In the genomic region with DNA sequence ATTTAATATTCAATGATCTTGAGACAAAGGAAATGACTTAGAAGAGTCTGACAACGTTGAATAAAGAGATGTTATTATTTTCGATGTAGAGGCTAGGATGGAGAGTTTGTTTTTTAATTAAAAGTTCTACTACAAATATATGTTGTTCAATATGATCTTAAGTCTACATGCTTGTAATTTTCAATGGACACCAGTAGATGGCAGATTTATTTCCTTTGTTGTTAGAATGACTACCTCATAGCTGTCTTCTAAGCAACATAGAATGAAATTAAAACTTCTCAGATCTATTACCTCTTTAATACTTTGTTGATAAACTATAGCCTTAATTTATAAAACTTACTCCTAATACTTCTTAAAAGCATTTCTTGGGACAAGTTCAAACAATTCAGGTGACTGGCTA, we compare ENCODE assay signal across 25 mouse cellular contexts.
DNase-seq lines count a peak whose midpoint lies in the region; ATAC-seq and TF ChIP-seq lines count a peak whose summit lies in the region.
"Had no signal": no experiment of that assay in that cellular context is flagged by ENCODE, and none has a peak within 500 bp of the region (broad histone marks: within the 10 kb centered on the region; RNA-seq: fewer than 3 reads in every experiment).

No protein-coding gene starts in this region.

- peak; percentile 45 for DNase-seq in forebrain, embryonic 14.5 days (ENCODE audit: low spot score)
- DNase-seq in kidney, postnatal 0 days (ENCODE audit: low spot score) = peak; percentile 12
- DNase-seq in kidney, adult 8-10 months = no peak
- peak; percentile 16 for DNase-seq in midbrain, postnatal 0 days (ENCODE audit: low spot score)
- DNase-seq in stomach, postnatal 0 days (ENCODE audit: low spot score) = no peak
- no peak for DNase-seq in layer of hippocampus, adult 8-10 months (ENCODE audit: low spot score in 2 of 2)
- DNase-seq: adrenal gland, postnatal 10 days; cerebellum, adult 11-12 months; cerebellum, postnatal 14 days; embryo, embryonic 11 days; gastrocnemius, postnatal 36 days; heart, postnatal 10 days; kidney, postnatal 14 days; right cerebral cortex, postnatal 25 days; thymus, postnatal 14 days had no signal

- peak; percentile 54 for TF ChIP-seq CTCF in kidney, postnatal 0 days (IDR thresholded peaks at IDR 0.05; ENCODE audit: low read depth)
- peak; percentile 29 for TF ChIP-seq CTCF in midbrain, postnatal 0 days (IDR thresholded peaks at IDR 0.05)
- peak; percentile 43 for TF ChIP-seq CTCF in stomach, postnatal 0 days (IDR thresholded peaks at IDR 0.05; ENCODE audit: low read depth)

- no peak for ATAC-seq in forebrain, embryonic 14.5 days
- ATAC-seq in forebrain, embryonic 12.5 days (ENCODE audit: low FRiP score) = no peak
- ATAC-seq in kidney, postnatal 0 days (replicated peaks; ENCODE audit: low FRiP score, low read depth) = no peak
- ATAC-seq in midbrain, postnatal 0 days (ENCODE audit: low FRiP score) = no peak
- no peak for ATAC-seq in midbrain, embryonic 15.5 days (replicated peaks)
- ATAC-seq in stomach, postnatal 0 days (ENCODE audit: low FRiP score, low TSS enrichment) = no peak
- ATAC-seq: intestine, embryonic 16.5 days; lung, postnatal 0 days; midbrain, embryonic 13.5 days had no signal

- no peaks in the 10 kb centered on the region for H3K27me3 ChIP-seq in forebrain, embryonic 14.5 days (replicated peaks; ENCODE audit: control insufficient read depth, insufficient read depth, low read length)
- no peaks in the 10 kb centered on the region for H3K27me3 ChIP-seq in forebrain, embryonic 12.5 days
- H3K27me3 ChIP-seq in kidney, postnatal 0 days (ENCODE audit: insufficient read depth, low read length) = no peaks in the 10 kb centered on the region
- H3K27me3 ChIP-seq in midbrain, postnatal 0 days (ENCODE audit: insufficient read depth, low read length) = no peaks in the 10 kb centered on the region
- H3K27me3 ChIP-seq in midbrain, embryonic 15.5 days (replicated peaks) = no peaks in the 10 kb centered on the region
- no peaks in the 10 kb centered on the region for H3K27me3 ChIP-seq in stomach, postnatal 0 days (ENCODE audit: control insufficient read depth, insufficient read depth, low read length)
- H3K27me3 ChIP-seq: hindbrain, embryonic 15.5 days; limb, embryonic 12.5 days; liver, embryonic 15.5 days; midbrain, embryonic 13.5 days; neural tube, embryonic 15.5 days had no signal

- no peaks in the 10 kb centered on the region for H3K9me3 ChIP-seq in forebrain, embryonic 14.5 days (replicated peaks; ENCODE audit: control insufficient read depth, low read length)
- no peaks in the 10 kb centered on the region for H3K9me3 ChIP-seq in forebrain, embryonic 12.5 days
- H3K9me3 ChIP-seq in kidney, postnatal 0 days (replicated peaks; ENCODE audit: low read length) = no peaks in the 10 kb centered on the region
- no peaks in the 10 kb centered on the region for H3K9me3 ChIP-seq in midbrain, postnatal 0 days (ENCODE audit: low read length)
- no peaks in the 10 kb centered on the region for H3K9me3 ChIP-seq in midbrain, embryonic 15.5 days
- H3K9me3 ChIP-seq in stomach, postnatal 0 days (ENCODE audit: control insufficient read depth, low read length) = no peaks in the 10 kb centered on the region
- H3K9me3 ChIP-seq: hindbrain, embryonic 15.5 days; liver, embryonic 15.5 days; midbrain, embryonic 13.5 days; neural tube, embryonic 15.5 days had no signal

- H3K4me3 ChIP-seq in forebrain, embryonic 14.5 days (ENCODE audit: low read depth, low read length) = no peak overlapping the region
- H3K4me3 ChIP-seq in forebrain, embryonic 12.5 days (replicated peaks) = no peak overlapping the region
- H3K4me3 ChIP-seq in kidney, postnatal 0 days (replicated peaks; ENCODE audit: low read depth, low read length) = no peak overlapping the region
- no peak overlapping the region for H3K4me3 ChIP-seq in midbrain, postnatal 0 days (ENCODE audit: low read depth, low read length)
- no peak overlapping the region for H3K4me3 ChIP-seq in midbrain, embryonic 15.5 days
- H3K4me3 ChIP-seq in stomach, postnatal 0 days (ENCODE audit: low read depth, low read length) = no peak overlapping the region
- H3K4me3 ChIP-seq: hindbrain, embryonic 15.5 days; limb, embryonic 12.5 days; liver, embryonic 15.5 days; midbrain, embryonic 13.5 days; neural tube, embryonic 15.5 days had no signal

- no peak overlapping the region for H3K4me2 ChIP-seq in forebrain, embryonic 14.5 days (ENCODE audit: low read length)
- H3K4me2 ChIP-seq in forebrain, embryonic 12.5 days = no peak overlapping the region
- H3K4me2 ChIP-seq in kidney, postnatal 0 days (ENCODE audit: low read length) = no peak overlapping the region
- H3K4me2 ChIP-seq in midbrain, postnatal 0 days (ENCODE audit: low read depth, low read length, poor library complexity, severe bottlenecking) = no peak overlapping the region
- H3K4me2 ChIP-seq in midbrain, embryonic 15.5 days = no peak overlapping the region
- H3K4me2 ChIP-seq in stomach, postnatal 0 days (replicated peaks; ENCODE audit: low read depth) = no peak overlapping the region
- H3K4me2 ChIP-seq: heart, embryonic 11.5 days; hindbrain, embryonic 15.5 days; limb, embryonic 12.5 days; liver, embryonic 15.5 days; midbrain, embryonic 13.5 days; neural tube, embryonic 15.5 days had no signal

- 69% methylated on average over 2 of the region's 2 CpGs for WGBS in forebrain, embryonic 14.5 days
- 68% methylated on average over 2 of the region's 2 CpGs for WGBS in forebrain, embryonic 12.5 days
- 71% methylated on average over 2 of the region's 2 CpGs for WGBS in kidney, postnatal 0 days
- 64% methylated on average over 2 of the region's 2 CpGs for WGBS in midbrain, postnatal 0 days
- WGBS in midbrain, embryonic 15.5 days = 70% methylated on average over 2 of the region's 2 CpGs
- WGBS in stomach, postnatal 0 days = 59% methylated on average over 2 of the region's 2 CpGs

- H3K27ac ChIP-seq in forebrain, embryonic 14.5 days (ENCODE audit: low read depth, low read length) = no peak overlapping the region
- no peak overlapping the region for H3K27ac ChIP-seq in forebrain, embryonic 12.5 days
- H3K27ac ChIP-seq in kidney, postnatal 0 days = no peak overlapping the region
- no peak overlapping the region for H3K27ac ChIP-seq in midbrain, postnatal 0 days (ENCODE audit: low read depth, low read length)
- H3K27ac ChIP-seq in midbrain, embryonic 15.5 days = no peak overlapping the region
- no peak overlapping the region for H3K27ac ChIP-seq in stomach, postnatal 0 days (replicated peaks)
- H3K27ac ChIP-seq: hindbrain, embryonic 15.5 days; limb, embryonic 12.5 days; liver, embryonic 15.5 days; midbrain, embryonic 13.5 days; neural tube, embryonic 15.5 days had no signal

- no peak for TF ChIP-seq EP300 in stomach, postnatal 0 days (optimal IDR thresholded peaks at IDR 0.05)

- H3K4me1 ChIP-seq in forebrain, embryonic 14.5 days (ENCODE audit: control insufficient read depth, insufficient read depth, low read length) = no peaks in the 10 kb centered on the region
- no peaks in the 10 kb centered on the region for H3K4me1 ChIP-seq in forebrain, embryonic 12.5 days
- no peaks in the 10 kb centered on the region for H3K4me1 ChIP-seq in kidney, postnatal 0 days (replicated peaks; ENCODE audit: insufficient read depth, low read length)
- H3K4me1 ChIP-seq in midbrain, postnatal 0 days (ENCODE audit: insufficient read depth, low read length) = no peaks in the 10 kb centered on the region
- H3K4me1 ChIP-seq in midbrain, embryonic 15.5 days = no peaks in the 10 kb centered on the region
- H3K4me1 ChIP-seq in stomach, postnatal 0 days (replicated peaks; ENCODE audit: control insufficient read depth, insufficient read depth) = no peaks in the 10 kb centered on the region
- H3K4me1 ChIP-seq: hindbrain, embryonic 15.5 days; limb, embryonic 12.5 days; liver, embryonic 15.5 days; midbrain, embryonic 13.5 days; neural tube, embryonic 15.5 days had no signal

- H3K9ac ChIP-seq in forebrain, embryonic 14.5 days (ENCODE audit: low read length) = no peak overlapping the region
- no peak overlapping the region for H3K9ac ChIP-seq in forebrain, embryonic 12.5 days
- H3K9ac ChIP-seq in kidney, postnatal 0 days (ENCODE audit: low read depth, low read length) = no peak overlapping the region
- no peak overlapping the region for H3K9ac ChIP-seq in midbrain, postnatal 0 days (replicated peaks; ENCODE audit: low read length, poor library complexity, severe bottlenecking)
- no peak overlapping the region for H3K9ac ChIP-seq in midbrain, embryonic 15.5 days
- H3K9ac ChIP-seq in stomach, postnatal 0 days (ENCODE audit: low read length) = no peak overlapping the region
- H3K9ac ChIP-seq: hindbrain, embryonic 15.5 days; limb, embryonic 12.5 days; liver, embryonic 15.5 days; midbrain, embryonic 13.5 days; neural tube, embryonic 15.5 days had no signal

- no peaks in the 10 kb centered on the region for H3K36me3 ChIP-seq in forebrain, embryonic 14.5 days (ENCODE audit: control insufficient read depth, insufficient read depth, low read length)
- no peaks in the 10 kb centered on the region for H3K36me3 ChIP-seq in forebrain, embryonic 12.5 days (replicated peaks)
- no peaks in the 10 kb centered on the region for H3K36me3 ChIP-seq in kidney, postnatal 0 days (ENCODE audit: insufficient read depth, low read length)
- no peaks in the 10 kb centered on the region for H3K36me3 ChIP-seq in midbrain, postnatal 0 days (ENCODE audit: insufficient read depth, low read length)
- no peaks in the 10 kb centered on the region for H3K36me3 ChIP-seq in midbrain, embryonic 15.5 days (replicated peaks)
- no peaks in the 10 kb centered on the region for H3K36me3 ChIP-seq in stomach, postnatal 0 days (ENCODE audit: control insufficient read depth, insufficient read depth, low read length)
- H3K36me3 ChIP-seq: hindbrain, embryonic 15.5 days; limb, embryonic 12.5 days; liver, embryonic 15.5 days; midbrain, embryonic 13.5 days; neural tube, embryonic 15.5 days had no signal

Comparison
In these comparisons a context has a peak if more than half of its experiments do, and no peak if none do; other contexts are left out.
1. DNase-seq: peak in forebrain, embryonic 14.5 days (single experiment), kidney, postnatal 0 days (single experiment) and midbrain, postnatal 0 days (single experiment); none in kidney, adult 8-10 months (0 of 2), stomach, postnatal 0 days (single experiment) and layer of hippocampus, adult 8-10 months (0 of 2).
2. Peak in every context shown above with its lines, with median percentiles within 50 percentile points of each other: CTCF ChIP-seq.